Mouse (Mus musculus) intestine, postnatal 0 days (tissue): ENCODE results near the gene Traf4. TPM values are rescaled to one million over a fixed set of nuclear protein-coding genes. Genes with fewer than 3 reads are reported as not detected.

ENCODE experiments used
- ATAC-seq: fragments of 200-750 bp; cut with Nextera tagmentation; 2 replicates; pipeline ENCODE4 v1.8.0; 2017; ENCODE audit warnings: mild to moderate bottlenecking, moderate TSS enrichment, moderate library complexity
- H3K27ac ChIP-seq: fragments of 300-500 bp; sonication (generic); 2 replicates; pipeline ENCODE4 v1.5.1; 2014; ENCODE audit warnings: mild to moderate bottlenecking, low read depth, low read length, moderate library complexity
- H3K27me3 ChIP-seq: fragments of 300-500 bp; sonication (generic); replicated peaks from 2 replicates; pipeline ENCODE4 v1.6.1; 2014; ENCODE audit warnings: low read length, mixed read lengths; ENCODE audit not compliant: control insufficient read depth, insufficient read depth
- H3K36me3 ChIP-seq: fragments of 300-500 bp; sonication (generic); 2 replicates; pipeline ENCODE4 v1.6.1; 2014; ENCODE audit warnings: mild to moderate bottlenecking, moderate library complexity; ENCODE audit not compliant: control insufficient read depth, insufficient read depth
- H3K4me1 ChIP-seq: fragments of 300-500 bp; sonication (generic); replicated peaks from 2 replicates; pipeline ENCODE4 v1.6.1; 2014; ENCODE audit warnings: antibody characterized with exemption, low read length, mixed read lengths; ENCODE audit not compliant: control insufficient read depth, insufficient read depth
- H3K4me2 ChIP-seq: fragments of 300-500 bp; sonication (generic); replicated peaks from 2 replicates; pipeline ENCODE4 v1.6.1; 2014; ENCODE audit warnings: low read depth, mild to moderate bottlenecking, moderate library complexity
- H3K4me3 ChIP-seq: fragments of 300-500 bp; sonication (generic); 2 replicates; pipeline ENCODE4 v1.5.1; 2014; ENCODE audit warnings: low read depth, low read length
- H3K9ac ChIP-seq: fragments of 300-500 bp; sonication (generic); 2 replicates; pipeline ENCODE4 v1.6.1; 2014; ENCODE audit warnings: mild to moderate bottlenecking, low read depth, low read length
- H3K9me3 ChIP-seq: fragments of 300-500 bp; sonication (generic); 2 replicates; pipeline ENCODE4 v1.6.1; 2016; ENCODE audit warnings: mixed run types; ENCODE audit not compliant: control insufficient read depth
- CTCF ChIP-seq: sonication (generic); IDR thresholded peaks from 2 replicates; pipeline ENCODE4 v1.5.1; 2016; ENCODE audit warnings: low read depth, mild to moderate bottlenecking, control low read depth, antibody characterized with exemption, moderate library complexity
- WGBS: fragments of 180-500 bp; shearing (Covaris S2); extraction: QIAGEN DNeasy Blood & Tissue Kit; methylation state at CpG from one replicate; pipeline ENCODE4 v1.1.7; 2014; 5-methylcytosine and 5-hydroxymethylcytosine counted together
- polyA plus RNA-seq: library from polyadenylated mRNA; unstranded; fragments of >200 nt; fragmentation: Nextera tagmentation; extraction: Ambion mirVana; gene quantifications from 2 replicates; pipeline ENCODE4 v1.2.1, GENCODE M21; 2015

Gene Traf4
- polyA plus RNA-seq, 1 experiment from 2014 or later, result 30.8 TPM

- Histone ChIP-seq H3K9me3 (no peaks in the 10 kb centered on the region), H3K4me1 (peaks cover 5% of the 10 kb centered on the region; the same call in 1 of the 2 replicates), H3K36me3 (0 out of 2 replicates have a peak, but pooled peaks cover 4% of the 10 kb centered on the region), H3K9ac (no peak overlapping the region), H3K4me2 (peak overlapping the region; percentile 60), H3K4me3 (peak overlapping the region; percentile 25), H3K27ac (peak overlapping the region; percentile 66), H3K27me3 (no peaks in the 10 kb centered on the region)
- peak; percentile 23 for ATAC-seq
- 32% methylated on average over 19 of the region's 19 CpGs for WGBS
- TF ChIP-seq CTCF, result no peak
Observed at GRCm38 (mm10) chr11:78168541-78169468, 3.4 kb upstream of the Traf4 start.

DNA sequence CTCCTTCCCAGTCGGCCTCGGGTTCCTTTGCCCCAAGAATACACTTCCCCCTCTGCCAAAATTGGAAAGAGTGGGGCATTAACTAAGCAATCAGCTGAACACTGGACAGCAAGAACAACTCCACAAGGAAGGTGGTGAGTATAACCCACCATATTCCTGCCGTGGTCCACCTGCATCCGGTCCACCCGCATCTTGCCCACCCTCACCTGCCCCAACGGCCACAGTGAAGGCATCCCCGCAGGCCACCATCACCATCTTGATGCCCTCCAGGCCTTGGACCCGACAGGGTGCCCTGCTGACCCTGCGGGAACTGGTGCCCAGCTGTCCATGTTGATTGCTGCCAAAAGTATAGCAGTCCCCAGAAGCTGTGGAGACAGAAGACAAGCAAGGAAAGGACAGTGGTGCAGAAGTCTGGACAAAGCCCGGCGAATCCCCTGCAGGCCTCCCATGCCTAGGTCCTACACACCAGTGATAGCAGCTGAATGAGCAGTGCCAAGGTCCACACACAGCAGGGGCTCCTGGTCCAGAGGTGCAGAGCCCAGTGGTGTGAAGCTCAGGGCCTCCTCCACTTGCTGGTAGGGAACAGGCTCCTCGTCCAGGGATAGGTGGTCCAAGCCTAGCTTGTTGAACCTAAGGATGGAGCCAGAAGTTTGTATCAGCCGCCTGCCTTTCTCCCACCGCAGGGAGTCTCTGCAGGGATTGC is 2.0 kb upstream of the Traf4 start:
- H3K9ac ChIP-seq, result no peak overlapping the region
- no peak for ATAC-seq
- no peak overlapping the region for H3K4me3 ChIP-seq
- H3K27ac ChIP-seq, result peak overlapping the region; percentile 97; the same call in 1 of the 2 replicates
- H3K9me3 ChIP-seq, result no peaks in the 10 kb centered on the region
- no peak for TF ChIP-seq CTCF
- WGBS, result 80% methylated on average over 14 of the region's 14 CpGs
- H3K27me3 ChIP-seq, result no peaks in the 10 kb centered on the region
- 0 out of 2 replicates have a peak, but pooled peaks cover 4% of the 10 kb centered on the region for H3K36me3 ChIP-seq
- H3K4me1 ChIP-seq, result peaks cover 14% of the 10 kb centered on the region; the same call in 1 of the 2 replicates
- H3K4me2 ChIP-seq, result peak overlapping the region; percentile 60; the same call in 1 of the 2 replicates

- 58% methylated on average over 6 of the region's 6 CpGs for WGBS
- Histone ChIP-seq H3K27me3 (no peaks in the 10 kb centered on the region), H3K27ac (peak overlapping the region; percentile 97), H3K4me3 (no peak overlapping the region), H3K4me1 (peaks cover 14% of the 10 kb centered on the region; the same call in 1 of the 2 replicates), H3K36me3 (0 out of 2 replicates have a peak, but pooled peaks cover 10% of the 10 kb centered on the region), H3K4me2 (peak overlapping the region; percentile 89; the same call in 1 of the 2 replicates), H3K9me3 (no peaks in the 10 kb centered on the region), H3K9ac (no peak overlapping the region)
- no peak for TF ChIP-seq CTCF
- ATAC-seq, result no peak
Observed at GRCm38 (mm10) chr11:78166640-78167039, 1.3 kb upstream of the Traf4 start.

GRCm38 (mm10) chr11:78166161-78166560 is 772 bp upstream of the Traf4 start:
- Histone ChIP-seq H3K4me2 (peak overlapping the region; percentile 89), H3K36me3 (peaks cover 14% of the 10 kb centered on the region), H3K9me3 (no peaks in the 10 kb centered on the region), H3K27me3 (no peaks in the 10 kb centered on the region), H3K4me1 (peaks cover 14% of the 10 kb centered on the region; the same call in 1 of the 2 replicates), H3K4me3 (peak overlapping the region; percentile 88; the same call in 1 of the 2 replicates), H3K27ac (peak overlapping the region; percentile 97), H3K9ac (peak overlapping the region; percentile 88; the same call in 1 of the 2 replicates)
- no peak for ATAC-seq
- 34% methylated on average over 4 of the region's 4 CpGs for WGBS
- TF ChIP-seq CTCF, result no peak

- Histone ChIP-seq H3K36me3 (peaks cover 15% of the 10 kb centered on the region), H3K9ac (peak overlapping the region; percentile 88), H3K4me3 (peak overlapping the region; percentile 88), H3K9me3 (no peaks in the 10 kb centered on the region), H3K27me3 (no peaks in the 10 kb centered on the region), H3K27ac (peak overlapping the region; percentile 97), H3K4me2 (peak overlapping the region; percentile 89), H3K4me1 (peaks cover 14% of the 10 kb centered on the region; the same call in 1 of the 2 replicates)
- no peak for TF ChIP-seq CTCF
- 3% methylated on average over 16 of the region's 16 CpGs for WGBS
- peak; percentile 50 for ATAC-seq
Observed at GRCm38 (mm10) chr11:78165761-78166109, 346 bp upstream of the Traf4 start.

DNA sequence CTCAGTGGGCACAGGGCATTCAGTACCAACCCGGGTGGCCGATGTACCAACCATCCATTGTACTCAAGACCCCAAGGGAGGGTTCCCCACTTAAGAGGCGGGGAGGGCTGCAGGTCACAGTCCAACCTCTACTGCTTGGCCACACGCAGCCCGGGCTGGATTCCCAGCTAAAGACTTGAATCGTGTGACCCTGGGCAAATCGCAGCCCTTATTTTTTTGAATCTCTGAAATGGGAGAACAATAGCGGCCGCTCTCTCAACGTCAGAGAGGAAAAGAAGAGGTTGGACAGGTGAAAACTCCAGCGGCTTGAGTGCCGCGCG is 825 bp downstream of the Traf4 start:
- Histone ChIP-seq H3K4me3 (peak overlapping the region; percentile 88), H3K9ac (peak overlapping the region; percentile 88), H3K27ac (peak overlapping the region; percentile 97), H3K4me1 (peaks cover 14% of the 10 kb centered on the region; the same call in 1 of the 2 replicates), H3K27me3 (no peaks in the 10 kb centered on the region), H3K36me3 (peaks cover 27% of the 10 kb centered on the region), H3K4me2 (peak overlapping the region; percentile 89), H3K9me3 (no peaks in the 10 kb centered on the region)
- ATAC-seq, result no peak
- no peak for TF ChIP-seq CTCF
- WGBS, result under 1% methylated on average over 14 of the region's 14 CpGs
